In genomic region chr5:96708515-96708914, GRCm38 (mm10) we compare ENCODE assay signal across 21 mouse cellular contexts.
DNase-seq lines count a peak whose midpoint lies in the region; ATAC-seq and TF ChIP-seq lines count a peak whose summit lies in the region.
"Had no signal": no experiment of that assay in that cellular context is flagged by ENCODE, and none has a peak within 500 bp of the region (broad histone marks: within the 10 kb centered on the region; RNA-seq: fewer than 3 reads in every experiment).

No protein-coding gene starts in this region.

- no peaks in the 10 kb centered on the region for H3K36me3 ChIP-seq in midbrain, embryonic 15.5 days (replicated peaks)
- H3K36me3 ChIP-seq in midbrain, embryonic 10.5 days = no peaks in the 10 kb centered on the region
- H3K36me3 ChIP-seq in G1E (replicated peaks) = no peaks in the 10 kb centered on the region
- H3K36me3 ChIP-seq: embryonic facial prominence, embryonic 10.5 days; embryonic facial prominence, embryonic 12.5 days; forebrain, embryonic 15.5 days had no signal

- no peaks in the 10 kb centered on the region for H3K9me3 ChIP-seq in midbrain, embryonic 15.5 days
- H3K9me3 ChIP-seq in midbrain, embryonic 10.5 days (replicated peaks) = no peaks in the 10 kb centered on the region
- no peaks in the 10 kb centered on the region for H3K9me3 ChIP-seq in G1E (replicated peaks)
- H3K9me3 ChIP-seq: embryonic facial prominence, embryonic 10.5 days; embryonic facial prominence, embryonic 12.5 days; forebrain, embryonic 13.5 days; forebrain, embryonic 15.5 days had no signal

- DNase-seq in midbrain, embryonic 10.5 days (ENCODE audit: low spot score) = no peak
- peak; percentile 36 for DNase-seq in G1E (ENCODE audit: low spot score)
- peak; percentile 7 for DNase-seq in brain, adult 2 months (ENCODE audit: low read depth, low spot score)
- no peak for DNase-seq in urinary bladder, postnatal 25 days (ENCODE audit: low spot score)
- DNase-seq in kidney, postnatal 25 days = no peak
- DNase-seq: adrenal gland, adult 8-10 months; adrenal gland, postnatal 14 days; adrenal gland, postnatal 36 days; cerebellum, adult 11-12 months; cerebellum, adult 2 months; cerebellum, adult 9-10 months; cerebellum, postnatal 10 days; cerebellum, postnatal 25 days; forebrain, postnatal 0 days had no signal

- H3K27ac ChIP-seq in midbrain, embryonic 15.5 days = no peak overlapping the region
- H3K27ac ChIP-seq in midbrain, embryonic 10.5 days (replicated peaks) = no peak overlapping the region
- H3K27ac ChIP-seq: embryonic facial prominence, embryonic 10.5 days; embryonic facial prominence, embryonic 12.5 days; forebrain, embryonic 13.5 days; forebrain, embryonic 15.5 days had no signal

- no peak overlapping the region for H3K9ac ChIP-seq in midbrain, embryonic 15.5 days
- H3K9ac ChIP-seq: embryonic facial prominence, embryonic 12.5 days; forebrain, embryonic 13.5 days; forebrain, embryonic 15.5 days; forebrain, postnatal 0 days had no signal

- H3K27me3 ChIP-seq in midbrain, embryonic 15.5 days (replicated peaks) = no peaks in the 10 kb centered on the region
- H3K27me3 ChIP-seq in midbrain, embryonic 10.5 days (ENCODE audit: low read depth, poor library complexity, severe bottlenecking) = no peaks in the 10 kb centered on the region
- H3K27me3 ChIP-seq in G1E (ENCODE audit: insufficient read depth, low read length) = peaks cover 11% of the 10 kb centered on the region; the same call in 1 of the 2 replicates
- H3K27me3 ChIP-seq: embryonic facial prominence, embryonic 12.5 days; forebrain, embryonic 13.5 days; forebrain, embryonic 15.5 days; Patski had no signal

- H3K4me1 ChIP-seq in midbrain, embryonic 15.5 days = peaks cover 5% of the 10 kb centered on the region
- H3K4me1 ChIP-seq in midbrain, embryonic 10.5 days = peaks cover 3% of the 10 kb centered on the region; the same call in 1 of the 2 replicates
- peaks cover 43% of the 10 kb centered on the region for H3K4me1 ChIP-seq in G1E (ENCODE audit: insufficient read depth, low read depth, low read length)
- H3K4me1 ChIP-seq: forebrain, embryonic 13.5 days had no signal

- 0 out of 2 replicates have a peak, but pooled peaks have one; percentile 22 for ATAC-seq in midbrain, embryonic 15.5 days (replicated peaks)
- ATAC-seq in G1E (ENCODE audit: extremely low read depth, insufficient number of reproducible peaks, low FRiP score, poor library complexity, severe bottlenecking) = peak; percentile 96
- ATAC-seq: activated CD4-positive, CD25-positive, alpha-beta regulatory T cell, adult 4 months; forebrain, embryonic 13.5 days; forebrain, embryonic 15.5 days; forebrain, postnatal 0 days; Patski had no signal

- WGBS in midbrain, embryonic 15.5 days = 66% methylated on average over 10 of the region's 10 CpGs
- WGBS in midbrain, embryonic 10.5 days = 85% methylated on average over 10 of the region's 10 CpGs

- H3K4me2 ChIP-seq in midbrain, embryonic 15.5 days = no peak overlapping the region
- H3K4me2 ChIP-seq: embryonic facial prominence, embryonic 12.5 days; forebrain, embryonic 13.5 days; forebrain, embryonic 15.5 days had no signal

- TF ChIP-seq CTCF in G1E (IDR thresholded peaks at IDR 0.05; ENCODE audit: low read depth, low read length) = no peak

- no peak overlapping the region for H3K4me3 ChIP-seq in midbrain, embryonic 15.5 days
- no peak overlapping the region for H3K4me3 ChIP-seq in midbrain, embryonic 10.5 days
- peak overlapping the region; percentile 20; the same call in 1 of the 2 replicates for H3K4me3 ChIP-seq in G1E (ENCODE audit: low read depth, low read length)
- H3K4me3 ChIP-seq: embryonic facial prominence, embryonic 10.5 days; embryonic facial prominence, embryonic 12.5 days; forebrain, embryonic 13.5 days; forebrain, embryonic 15.5 days had no signal

Comparison
In these comparisons a context has a peak if more than half of its experiments do, and no peak if none do; other contexts are left out.
1. DNase-seq: peak in G1E (single experiment) and brain, adult 2 months (single experiment); none in midbrain, embryonic 10.5 days (single experiment), urinary bladder, postnatal 25 days (single experiment) and kidney, postnatal 25 days (0 of 2).